Mouse (Mus musculus): Measurements from ENCODE around the gene Ikbip. TPM values are rescaled to one million over a fixed set of nuclear protein-coding genes. Genes with fewer than 3 reads are reported as not detected.

The Ikbip gene
- total RNA-seq, 2 experiments from 2014 or later, result 15.0 to 15.4 TPM

DNA sequence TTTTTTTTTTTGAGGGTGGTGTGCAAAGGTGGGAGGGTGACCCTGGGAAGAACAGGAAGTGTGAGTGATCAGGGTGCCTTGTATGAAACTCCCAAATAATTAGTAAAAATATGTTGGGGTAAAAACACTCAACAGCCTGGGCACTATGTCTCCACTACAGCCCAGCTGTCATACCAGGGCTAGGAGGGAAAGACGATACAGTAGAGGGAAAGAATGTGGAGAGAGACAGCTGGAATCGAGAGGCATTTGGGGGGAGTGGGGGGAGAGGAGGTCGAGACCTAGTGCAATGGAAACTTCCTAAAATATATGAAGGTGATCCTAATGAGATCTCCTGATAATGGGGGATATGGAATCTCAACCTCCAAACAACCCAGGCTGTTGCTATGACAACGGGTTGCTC is 27.1 kb downstream of the Ikbip start:
- ATAC-seq (ENCODE audit: poor library complexity, severe bottlenecking), result no peak

GRCm38 (mm10) chr10:91116958-91117357 is 34.2 kb downstream of the Ikbip start:
- ATAC-seq (ENCODE audit: poor library complexity, severe bottlenecking), result no peak

- ATAC-seq (ENCODE audit: poor library complexity, severe bottlenecking), result no peak
Observed at GRCm38 (mm10) chr10:91122646-91123045, 39.9 kb downstream of the Ikbip start.

DNA sequence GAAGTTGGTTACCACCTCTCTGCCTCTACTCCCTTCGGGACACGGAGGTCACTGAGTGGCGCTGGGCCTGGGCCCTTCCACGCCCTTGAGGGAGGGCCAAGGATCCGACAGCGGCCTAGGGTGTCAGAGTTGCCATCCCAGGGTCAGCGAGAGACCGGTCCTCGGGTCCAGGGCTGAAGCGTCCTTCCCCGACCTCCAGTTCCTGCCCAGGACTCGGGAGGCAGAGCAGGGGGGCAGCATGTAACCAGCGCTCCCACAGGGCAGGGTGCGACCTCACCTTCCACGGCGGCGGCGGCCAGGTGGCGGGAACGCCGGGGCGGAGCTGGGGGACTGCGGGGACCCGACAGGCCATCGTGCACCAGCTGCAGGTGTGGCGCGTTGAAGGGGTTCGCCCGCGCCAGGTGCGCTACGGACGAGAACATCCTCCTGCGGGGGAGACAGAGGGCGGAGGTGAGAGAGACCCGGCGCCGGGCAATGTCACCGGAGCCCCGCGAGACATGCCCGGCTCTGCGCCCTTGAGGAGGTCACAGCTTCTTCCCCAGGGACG is 40.6 kb downstream of the Ikbip start:
- peak; percentile 55 for ATAC-seq (ENCODE audit: poor library complexity, severe bottlenecking)

GRCm38 (mm10) chr10:91123828-91124822 is 41.4 kb downstream of the Ikbip start, which contains the start of gene Slc25a3:
Slc25a3 (minus strand) TSS chr10:91124059.
- ATAC-seq (ENCODE audit: poor library complexity, severe bottlenecking), result peak; percentile 97

GRCm38 (mm10) chr10:91126618-91127355 is 44.0 kb downstream of the Ikbip start:
- no peak for ATAC-seq (ENCODE audit: poor library complexity, severe bottlenecking)

- ATAC-seq (ENCODE audit: poor library complexity, severe bottlenecking), result no peak
Observed at GRCm38 (mm10) chr10:91127395-91127794, 44.7 kb downstream of the Ikbip start.

DNA sequence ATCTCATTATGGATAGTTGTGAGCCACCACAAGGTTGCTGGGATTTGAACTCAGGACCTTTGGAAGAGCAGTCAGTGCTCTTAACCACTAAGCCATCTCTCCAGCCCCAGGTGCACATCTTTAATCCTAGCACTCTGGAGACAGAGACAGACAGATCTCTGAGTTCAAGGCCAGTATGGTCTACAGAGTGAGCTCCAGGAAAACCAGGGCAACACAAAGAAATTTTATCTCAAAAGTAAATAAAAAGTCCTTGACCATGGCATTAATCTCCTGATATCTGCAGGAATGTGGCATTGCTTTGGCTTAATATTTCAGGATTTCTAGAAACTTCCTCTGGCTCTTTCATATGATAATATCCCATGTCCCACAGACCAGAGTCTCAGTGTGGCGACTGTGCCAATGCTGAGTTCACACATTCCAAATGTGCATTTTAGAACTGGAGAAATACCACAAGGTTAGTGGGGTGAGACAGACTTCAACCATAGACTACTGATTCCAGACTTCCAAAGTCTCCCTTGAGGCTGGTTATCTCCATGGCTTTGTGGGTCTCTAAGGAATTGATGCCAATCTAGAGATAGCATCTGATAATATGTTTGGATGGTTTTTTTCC is 45.9 kb downstream of the Ikbip start:
- ATAC-seq (ENCODE audit: poor library complexity, severe bottlenecking), result no peak

DNA sequence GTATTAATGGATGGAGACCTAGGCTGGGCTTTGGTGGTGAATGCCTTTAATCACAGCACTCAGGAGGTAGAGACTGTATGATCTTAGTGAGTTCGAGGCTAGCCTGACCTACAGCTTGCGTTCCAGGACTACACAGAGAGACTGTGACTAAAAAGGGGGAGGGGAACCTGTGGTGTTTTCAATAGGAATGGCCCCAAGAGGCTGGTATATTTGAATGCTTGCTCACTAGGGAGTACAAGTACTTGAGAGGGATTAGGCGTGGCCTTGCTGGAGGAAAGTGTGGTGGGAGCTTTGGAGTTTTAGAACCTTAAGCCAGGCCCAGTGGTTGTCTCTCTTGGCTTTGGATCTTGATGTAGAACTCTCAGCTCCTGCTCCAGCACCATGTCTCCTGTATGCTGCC is 48.1 kb downstream of the Ikbip start:
- ATAC-seq (ENCODE audit: poor library complexity, severe bottlenecking), result no peak

- ATAC-seq (ENCODE audit: poor library complexity, severe bottlenecking), result no peak
Observed at GRCm38 (mm10) chr10:91131565-91131964, 48.8 kb downstream of the Ikbip start.

GRCm38 (mm10) chr10:91135302-91135972 is 52.7 kb downstream of the Ikbip start:
- ATAC-seq (ENCODE audit: poor library complexity, severe bottlenecking), result no peak

GRCm38 (mm10) chr10:91137400-91137799 is 54.7 kb downstream of the Ikbip start:
- ATAC-seq (ENCODE audit: poor library complexity, severe bottlenecking), result peak; percentile 75

DNA sequence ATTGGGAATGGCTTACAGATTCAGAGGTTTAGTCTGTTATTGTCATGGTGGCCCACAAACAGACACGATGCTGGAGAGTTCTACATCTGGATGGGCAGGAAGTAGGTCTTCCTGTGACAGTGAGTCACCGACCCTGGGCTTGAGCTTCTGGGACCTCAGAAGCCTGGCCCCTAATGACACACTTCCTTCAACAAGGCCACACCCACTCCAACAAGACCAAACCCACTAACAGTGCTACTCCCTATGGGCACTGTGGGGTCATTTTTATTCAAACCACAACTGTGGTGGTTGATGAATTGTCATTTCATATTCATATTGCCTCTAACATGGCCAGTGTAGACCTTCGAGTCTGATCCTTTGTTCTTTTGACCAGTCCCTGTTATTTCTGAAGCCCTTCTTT is 55.6 kb downstream of the Ikbip start:
- ATAC-seq (ENCODE audit: poor library complexity, severe bottlenecking), result peak; percentile 74

- ATAC-seq (ENCODE audit: poor library complexity, severe bottlenecking), result no peak
Observed at GRCm38 (mm10) chr10:91139148-91139766, 56.5 kb downstream of the Ikbip start.

GRCm38 (mm10) chr10:91141564-91141963 is 58.8 kb downstream of the Ikbip start:
- peak; percentile 59 for ATAC-seq (ENCODE audit: poor library complexity, severe bottlenecking)

DNA sequence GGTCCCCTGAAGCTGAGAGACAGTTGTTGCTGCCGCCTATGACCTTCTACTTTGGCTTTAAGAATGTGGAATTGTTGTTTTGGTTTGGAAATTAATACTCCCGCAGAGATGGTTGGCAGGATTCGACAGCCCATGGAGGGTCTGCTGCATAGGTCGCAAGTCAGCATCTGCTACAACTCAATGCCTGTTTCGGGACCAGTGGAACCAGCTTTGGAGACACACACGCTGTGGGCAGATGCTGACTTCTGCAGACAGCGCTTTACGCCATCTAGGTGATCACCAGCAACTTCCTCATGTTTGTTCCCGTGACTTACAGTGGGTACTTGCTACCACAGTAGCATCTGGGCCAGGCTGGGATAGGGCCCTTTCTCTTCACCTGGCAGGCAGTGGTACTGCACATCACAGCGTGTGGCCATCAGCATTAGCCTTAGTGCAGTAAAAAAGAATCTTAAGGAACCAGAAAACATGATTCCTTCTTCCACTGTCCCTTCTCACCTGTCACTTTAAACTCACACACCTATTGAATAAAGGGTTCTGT is 60.0 kb downstream of the Ikbip start:
- peak; percentile 70 for ATAC-seq (ENCODE audit: poor library complexity, severe bottlenecking)

DNA sequence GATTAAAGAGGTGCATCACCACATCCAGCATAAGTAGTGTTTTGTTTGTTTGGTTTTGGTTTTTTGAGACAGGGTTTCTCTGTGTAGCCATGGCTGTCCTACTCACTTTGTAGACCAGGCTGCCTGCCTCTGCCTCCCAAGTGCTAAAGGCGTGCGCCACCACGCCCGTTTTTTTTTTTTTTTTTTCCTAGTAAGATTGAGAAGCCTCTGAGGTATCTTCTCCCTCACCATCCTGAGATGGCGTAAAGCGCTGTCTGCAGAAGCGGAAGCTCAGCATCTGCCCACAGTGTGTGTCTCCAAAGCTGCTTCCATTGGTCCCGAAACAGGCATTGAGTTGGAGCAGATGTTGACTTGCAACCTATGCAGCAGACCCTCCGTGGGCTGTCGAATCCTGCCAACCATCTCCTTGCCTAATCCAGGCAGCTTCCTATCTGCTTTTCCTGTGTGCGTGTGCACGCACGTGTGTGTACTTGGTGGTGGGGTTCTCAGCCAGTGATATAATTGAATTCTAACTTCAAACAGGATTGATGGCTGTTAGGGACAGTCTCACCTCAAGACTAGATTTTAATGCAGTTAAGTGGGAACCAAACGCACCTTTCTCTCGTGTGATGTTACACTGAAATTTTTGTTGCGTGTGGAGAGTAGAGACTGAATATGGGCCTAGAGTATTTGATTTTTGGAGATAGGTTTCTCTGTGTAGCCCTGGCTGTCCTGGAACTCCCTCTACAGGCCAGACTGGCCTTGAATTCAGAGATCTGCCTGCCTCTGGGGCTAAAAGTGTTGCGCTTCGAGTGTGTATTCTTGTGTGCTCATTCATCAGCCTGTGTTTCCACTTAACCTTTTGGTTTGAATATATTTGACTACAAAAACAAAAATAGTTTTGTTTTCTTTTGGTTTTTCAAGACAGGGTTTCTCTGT is 60.8 kb downstream of the Ikbip start:
- ATAC-seq (ENCODE audit: poor library complexity, severe bottlenecking), result peak; percentile 17; the same call in 1 of the 2 replicates

DNA sequence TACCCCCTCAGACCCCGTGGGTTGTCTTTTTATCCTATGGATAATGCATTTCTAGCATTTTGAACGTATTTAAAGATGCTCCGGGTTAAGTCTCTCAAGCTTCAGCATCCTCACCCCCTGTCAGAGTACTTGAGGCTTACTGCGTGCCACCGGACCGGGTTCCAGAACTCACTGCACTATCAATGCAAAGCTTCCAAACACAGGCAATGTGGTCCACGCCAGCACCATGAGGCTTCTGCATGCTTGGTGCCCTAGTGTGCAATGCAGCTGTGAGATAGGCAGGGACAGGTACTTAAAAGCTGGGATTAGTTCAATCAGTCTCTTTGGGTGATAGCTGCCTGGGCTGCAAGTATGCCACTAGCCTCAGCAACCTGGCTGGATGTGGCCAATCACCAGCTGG is 62.7 kb downstream of the Ikbip start:
- no peak for ATAC-seq (ENCODE audit: poor library complexity, severe bottlenecking)
